Mouse (Mus musculus) neutrophil, adult 65 days (primary cell): ENCODE data around the gene Scly. TPM values are rescaled to one million over a fixed set of nuclear protein-coding genes. Genes with fewer than 3 reads are reported as not detected.

Experiments
- total RNA-seq: library from RNA; stranded (reverse); gene quantifications from 2 replicates; pipeline ENCODE4 v1.2.4, GENCODE M21; 2023

Gene Scly
- total RNA-seq = 13.1 and 13.8 TPM in 2 replicates

GRCm38 (mm10) chr1:91297799-91298744, at the start of gene Scly:
Gene Scly, plus strand, starts transcription at chr1:91298338.

GRCm38 (mm10) chr1:91249564-91250414, 48.3 kb upstream of the Scly start, which contains the start of gene Ube2f:
Gene Ube2f, plus strand, starts transcription at chr1:91250304.

GRCm38 (mm10) chr1:91321760-91322438, 23.8 kb downstream of the Scly start, which contains the start of gene Espnl:
Gene Espnl, plus strand, starts transcription at chr1:91322075.

GRCm38 (mm10) chr1:91350841-91351240, 52.7 kb downstream of the Scly start, which contains the start of gene Klhl30:
Gene Klhl30, plus strand, starts transcription at chr1:91351016.

GRCm38 (mm10) chr1:91366215-91367108, 68.3 kb downstream of the Scly start, which contains the start of gene Erfe:
Gene Erfe, plus strand, starts transcription at chr1:91366430.

Other genes starting within 250 kb of the Scly start
- 0.75 and 1.6 TPM in 2 replicates for gene Rbm44, start 153.2 kb upstream of the Scly start, total RNA-seq
- 25.7 and 27.2 TPM in 2 replicates for gene Ramp1, start 118.5 kb upstream of the Scly start, total RNA-seq
- gene Ube2f, start 48.0 kb upstream of the Scly start, total RNA-seq = 67.0 and 93.4 TPM in 2 replicates
- 0.09 TPM in 1 of 2 replicates, not detected in the other for gene Espnl, start 23.7 kb downstream of the Scly start, total RNA-seq
- gene Klhl30, start 52.7 kb downstream of the Scly start, total RNA-seq = not detected in 2 replicates
- 0.23 and 0.32 TPM in 2 replicates for gene Erfe, start 68.1 kb downstream of the Scly start, total RNA-seq
- 57.4 and 80.4 TPM in 2 replicates for gene Ilkap, start 100.5 kb downstream of the Scly start, total RNA-seq
- gene Hes6, start 115.7 kb downstream of the Scly start, total RNA-seq = 19.6 and 19.8 TPM in 2 replicates
- gene Per2, start 161.0 kb downstream of the Scly start, total RNA-seq = 120 and 222 TPM in 2 replicates
- gene Traf3ip1, start 196.3 kb downstream of the Scly start, total RNA-seq = 1.1 and 1.6 TPM in 2 replicates
- gene Asb1, start 242.2 kb downstream of the Scly start, total RNA-seq = 9.7 and 14.3 TPM in 2 replicates